Mouse (Mus musculus): ENCODE measurements at regions not wholly inside any gene's neighbourhood (a gene's known extent, or its start where the extent isn't known, plus 50 kb on each side); places are given as distances from the start of the nearest gene placed in this dataset.

DNA sequence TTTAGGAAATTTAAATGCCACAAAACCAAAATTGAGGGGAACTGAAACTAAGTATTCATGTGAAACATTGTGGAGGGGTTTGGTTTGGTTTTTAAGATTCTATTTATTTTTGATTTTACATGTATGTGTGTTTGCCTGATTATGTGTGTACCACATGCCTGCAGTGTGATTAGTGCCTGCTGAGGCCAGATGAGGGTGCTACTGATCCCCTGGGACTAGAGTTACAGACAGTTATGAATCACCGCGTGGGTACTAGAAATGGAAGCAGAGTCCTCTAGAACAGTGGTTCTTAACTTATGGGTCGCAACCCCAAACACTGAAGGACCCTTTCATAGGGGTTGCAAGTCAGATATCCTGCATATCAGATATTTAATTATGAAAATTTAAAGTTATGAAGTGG is 54.0 kb upstream of the Nfe2l3 start:
- TF ChIP-seq CTCF (IDR thresholded peaks at IDR 0.05; ENCODE audit: extremely low read depth, insufficient read length, insufficient replicate concordance, low read depth, low read length), result no peak
- TF ChIP-seq POLR2A (IDR thresholded peaks at IDR 0.05; ENCODE audit: low read depth, low read length), result no peak

All from small intestine, adult 2 months (tissue).